Mouse (Mus musculus) liver, postnatal 0 days (tissue): ENCODE measurements around the gene Ece1. TPM values are rescaled to one million over a fixed set of nuclear protein-coding genes. Genes with fewer than 3 reads are reported as not detected.
A peak's percentile ranks its signal among the peaks of the same experiment; 100 is the strongest.

ENCODE experiments used
- ATAC-seq: fragments of 200-750 bp; cut with Nextera tagmentation; 2 replicates; pipeline ENCODE4 v1.8.0; 2017; ENCODE audit warnings: mild to moderate bottlenecking, moderate library complexity
- DNase-seq: peaks from one replicate; pipeline ENCODE4 v3.0.0-alpha.2; 2016
- H3K27ac ChIP-seq: fragments of 300-500 bp; sonication (generic); 2 replicates; pipeline ENCODE4 v1.5.1; 2014; ENCODE audit warnings: antibody characterized with exemption, moderate library complexity, mild to moderate bottlenecking, low read depth
- H3K27me3 ChIP-seq: fragments of 300-500 bp; sonication (generic); 2 replicates; pipeline ENCODE4 v1.6.1; 2014; ENCODE audit warnings: low read length, control low read depth, mixed read lengths; ENCODE audit not compliant: insufficient read depth
- H3K36me3 ChIP-seq: fragments of 300-500 bp; sonication (generic); replicated peaks from 2 replicates; pipeline ENCODE4 v1.6.1; 2014; ENCODE audit warnings: mild to moderate bottlenecking, control low read depth, low read length, moderate library complexity, mixed read lengths; ENCODE audit not compliant: insufficient read depth
- H3K4me1 ChIP-seq: fragments of 300-500 bp; sonication (generic); 2 replicates; pipeline ENCODE4 v1.6.1; 2014; ENCODE audit warnings: antibody characterized with exemption, mild to moderate bottlenecking, control low read depth; ENCODE audit not compliant: insufficient read depth
- H3K4me2 ChIP-seq: fragments of 300-500 bp; sonication (generic); 2 replicates; pipeline ENCODE4 v1.6.1; 2014; ENCODE audit warnings: low read depth, mild to moderate bottlenecking, low read length, moderate library complexity, mixed read lengths
- H3K4me3 ChIP-seq: fragments of 300-500 bp; sonication (generic); 2 replicates; pipeline ENCODE4 v1.5.1; 2014; ENCODE audit warnings: low read depth, low read length
- H3K9ac ChIP-seq: fragments of 300-500 bp; sonication (generic); replicated peaks from 2 replicates; pipeline ENCODE4 v1.6.1; 2014; ENCODE audit warnings: mild to moderate bottlenecking, moderate library complexity
- H3K9me3 ChIP-seq: fragments of 300-500 bp; sonication (generic); 2 replicates; pipeline ENCODE4 v1.6.1; 2016; ENCODE audit warnings: mild to moderate bottlenecking, control low read depth, low read length, mixed read lengths
- CTCF ChIP-seq: sonication (generic); IDR thresholded peaks from 2 replicates; pipeline ENCODE4 v1.5.1; 2016; ENCODE audit warnings: antibody characterized with exemption, low read depth
- EP300 ChIP-seq: IDR thresholded peaks from 2 replicates; pipeline ENCODE4 v1.6.1; 2016; ENCODE audit warnings: antibody characterized with exemption, low read depth, mild to moderate bottlenecking
- WGBS: fragments of 180-500 bp; shearing (Covaris S2); extraction: QIAGEN DNeasy Blood & Tissue Kit; methylation state at CpG from one replicate; pipeline ENCODE4 v1.1.7; 2014; ENCODE audit not compliant: insufficient replicate concordance; 5-methylcytosine and 5-hydroxymethylcytosine counted together
- polyA plus RNA-seq: library from polyadenylated mRNA; unstranded; fragments of >200 nt; fragmentation: Nextera tagmentation; extraction: Ambion mirVana; gene quantifications from 2 replicates; pipeline ENCODE4 v1.2.1, GENCODE M21; 2015

Gene Ece1
- 32.9 and 35.7 TPM in 2 replicates for polyA plus RNA-seq

DNA sequence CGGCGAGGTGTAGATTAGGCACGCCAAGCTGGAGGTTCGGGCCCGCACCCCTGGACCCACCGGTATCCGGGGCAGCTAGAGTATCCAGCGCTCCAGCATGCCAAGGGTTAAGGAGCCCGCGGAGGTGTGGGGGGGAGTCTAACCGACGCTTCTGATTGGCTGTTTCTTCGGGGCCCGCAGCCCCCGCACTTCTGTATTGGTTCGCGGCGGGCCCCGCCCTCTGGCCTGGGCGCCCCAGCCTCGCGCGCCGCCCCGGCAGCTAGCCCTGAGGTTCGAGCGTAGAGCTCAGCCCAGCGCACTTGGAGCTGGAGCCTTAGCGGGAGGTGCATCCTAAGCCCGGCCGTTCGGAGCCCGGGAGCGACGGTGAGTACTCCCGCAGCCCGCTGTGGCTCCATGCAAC is at the start of gene Ece1:
Gene Ece1 (plus strand): TSS at position 219 of the 400 bp plus-strand sequence.
- Histone ChIP-seq H3K9me3 (no peaks in the 10 kb centered on the region), H3K36me3 (no peaks in the 10 kb centered on the region), H3K4me3 (peak within 1 kb of the TSS; percentile 76), H3K4me2 (peak within 1 kb of the TSS; percentile 83), H3K9ac (peak within 1 kb of the TSS; percentile 84), H3K4me1 (peaks cover 34% of the 10 kb centered on the region), H3K27me3 (no peaks in the 10 kb centered on the region), H3K27ac (peak within 1 kb of the TSS; percentile 87)
- peak; percentile 58; the same call in 1 of the 2 replicates for TF ChIP-seq EP300
- TF ChIP-seq CTCF, result no peak
- 1% methylated on average over 34 of the region's 37 CpGs for WGBS
- ATAC-seq, result peak; percentile 91
- DNase-seq, result peak; percentile 87

DNA sequence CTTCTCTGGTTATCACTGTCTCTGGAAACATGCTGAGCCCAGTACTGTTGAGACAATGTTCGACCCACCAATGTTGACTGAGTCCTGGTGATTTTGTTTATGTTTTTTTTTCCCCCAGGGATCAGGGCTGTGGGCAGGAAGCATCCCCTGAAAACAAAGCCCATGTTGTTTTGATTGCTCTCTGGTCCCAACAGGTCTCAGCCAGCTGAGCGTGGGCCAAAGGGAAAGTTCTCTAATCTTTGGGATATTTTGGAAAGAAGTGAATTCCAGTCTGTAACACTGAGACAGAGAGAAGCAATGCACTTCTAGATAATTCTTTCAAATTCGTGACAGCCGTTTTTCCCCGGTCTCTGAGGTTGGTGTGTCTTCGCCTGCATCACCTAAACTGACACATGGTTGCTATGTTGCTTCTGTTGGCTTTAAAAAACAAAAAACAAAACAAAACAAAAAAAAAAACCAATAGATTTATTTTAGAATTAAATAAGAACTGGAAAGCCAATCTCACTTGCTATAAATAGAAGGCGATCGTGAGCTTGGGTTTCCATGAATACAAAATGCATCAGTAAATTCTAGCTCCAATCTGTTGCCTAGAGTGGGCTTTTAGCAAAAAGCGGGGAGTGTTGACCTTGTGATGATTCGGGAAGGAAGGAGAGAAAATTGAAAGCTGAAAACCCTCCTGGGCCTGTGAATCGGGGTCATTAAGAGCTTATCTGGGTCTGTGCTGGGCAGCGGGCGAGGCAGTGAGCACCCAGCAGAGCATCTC is 48.9 kb upstream of the Ece1 start:
- no peak overlapping the region for H3K9ac ChIP-seq
- H3K4me3 ChIP-seq, result no peak overlapping the region
- H3K27ac ChIP-seq, result no peak overlapping the region
- no peaks in the 10 kb centered on the region for H3K9me3 ChIP-seq
- ATAC-seq (no peak), DNase-seq (no peak)
- H3K4me1 ChIP-seq, result no peaks in the 10 kb centered on the region
- no peaks in the 10 kb centered on the region for H3K27me3 ChIP-seq
- TF ChIP-seq EP300 (no peak), CTCF (no peak)
- H3K36me3 ChIP-seq, result no peaks in the 10 kb centered on the region
- 62% methylated on average over 13 of the region's 13 CpGs for WGBS
- no peak overlapping the region for H3K4me2 ChIP-seq

DNA sequence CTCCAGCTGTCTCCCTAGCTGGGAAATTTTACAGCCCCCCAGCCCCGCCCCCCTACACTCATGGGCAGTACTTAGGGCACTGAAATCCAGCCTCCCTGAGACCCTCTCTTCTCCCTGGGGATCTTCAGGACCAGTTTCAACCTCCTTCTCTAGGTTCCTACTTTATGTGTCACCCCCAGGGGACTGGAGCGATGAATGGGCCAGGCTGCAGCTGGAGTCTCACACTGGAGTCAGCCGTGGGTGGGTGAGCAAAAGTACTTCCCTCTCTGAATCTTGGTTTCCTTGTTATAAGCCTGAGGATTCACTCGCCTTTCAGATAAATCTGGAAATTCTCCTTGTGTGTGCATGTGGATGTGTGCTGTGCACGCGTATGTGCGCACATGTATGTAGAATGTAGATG is 47.9 kb upstream of the Ece1 start:
- no peaks in the 10 kb centered on the region for H3K36me3 ChIP-seq
- H3K4me1 ChIP-seq, result no peaks in the 10 kb centered on the region
- no peaks in the 10 kb centered on the region for H3K27me3 ChIP-seq
- no peak overlapping the region for H3K4me2 ChIP-seq
- H3K9ac ChIP-seq, result no peak overlapping the region
- no peaks in the 10 kb centered on the region for H3K9me3 ChIP-seq
- no peak for DNase-seq
- ATAC-seq, result no peak
- H3K4me3 ChIP-seq, result no peak overlapping the region
- TF ChIP-seq EP300 (no peak), CTCF (no peak)
- WGBS, result 72% methylated on average over 7 of the region's 7 CpGs
- no peak overlapping the region for H3K27ac ChIP-seq

DNA sequence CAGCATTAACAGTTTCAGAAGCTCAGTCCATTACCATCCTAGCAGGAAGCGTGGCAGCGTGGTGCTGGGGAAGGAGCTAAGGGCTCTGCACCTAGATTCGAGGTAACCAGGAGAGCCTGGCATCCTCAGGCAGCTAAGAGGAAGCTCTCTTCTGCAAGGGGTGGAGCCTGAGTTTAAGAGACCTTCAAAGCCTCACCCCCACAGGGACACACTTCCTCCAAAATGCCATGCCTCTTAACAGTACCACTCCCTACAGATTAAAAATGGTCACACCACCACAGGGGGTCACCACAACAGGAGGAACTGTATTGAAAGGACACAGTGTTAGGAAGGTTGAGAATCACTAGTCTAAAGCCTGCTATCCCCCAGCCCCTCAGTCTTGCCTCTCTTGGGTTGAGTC is 46.6 kb upstream of the Ece1 start:
- no peaks in the 10 kb centered on the region for H3K9me3 ChIP-seq
- H3K4me2 ChIP-seq, result no peak overlapping the region
- H3K36me3 ChIP-seq, result no peaks in the 10 kb centered on the region
- no peak for ATAC-seq
- 57% methylated on average over 3 of the region's 3 CpGs for WGBS
- no peaks in the 10 kb centered on the region for H3K4me1 ChIP-seq
- TF ChIP-seq CTCF (no peak), EP300 (no peak)
- no peak for DNase-seq
- no peaks in the 10 kb centered on the region for H3K27me3 ChIP-seq
- H3K27ac ChIP-seq, result no peak overlapping the region
- no peak overlapping the region for H3K9ac ChIP-seq
- no peak overlapping the region for H3K4me3 ChIP-seq

DNA sequence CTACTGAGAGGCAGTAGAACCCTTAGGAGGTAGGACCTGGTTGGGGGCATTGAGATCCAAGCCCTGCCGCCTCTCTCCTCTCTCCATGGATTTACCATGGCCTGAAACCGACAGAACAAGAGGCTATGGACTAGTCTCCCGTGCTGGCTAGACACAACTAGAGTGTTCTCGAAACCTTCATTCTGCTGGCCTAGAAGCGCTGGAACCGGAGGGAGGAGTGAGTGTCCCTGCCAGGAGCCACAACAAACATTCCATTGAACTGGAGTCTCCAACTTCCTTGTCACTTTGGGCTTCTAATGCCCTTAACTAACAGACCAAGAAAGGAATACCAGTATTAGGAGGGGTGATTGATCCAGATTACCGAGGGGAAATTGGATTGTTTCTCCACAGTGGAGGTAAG is 45.8 kb upstream of the Ece1 start:
- no peak for TF ChIP-seq EP300
- no peak for TF ChIP-seq CTCF
- no peaks in the 10 kb centered on the region for H3K27me3 ChIP-seq
- no peak overlapping the region for H3K4me3 ChIP-seq
- H3K36me3 ChIP-seq, result no peaks in the 10 kb centered on the region
- WGBS, result 62% methylated on average over 7 of the region's 7 CpGs
- H3K4me2 ChIP-seq, result no peak overlapping the region
- no peak overlapping the region for H3K9ac ChIP-seq
- no peaks in the 10 kb centered on the region for H3K9me3 ChIP-seq
- DNase-seq, result no peak
- H3K27ac ChIP-seq, result no peak overlapping the region
- H3K4me1 ChIP-seq, result no peaks in the 10 kb centered on the region
- no peak for ATAC-seq

DNA sequence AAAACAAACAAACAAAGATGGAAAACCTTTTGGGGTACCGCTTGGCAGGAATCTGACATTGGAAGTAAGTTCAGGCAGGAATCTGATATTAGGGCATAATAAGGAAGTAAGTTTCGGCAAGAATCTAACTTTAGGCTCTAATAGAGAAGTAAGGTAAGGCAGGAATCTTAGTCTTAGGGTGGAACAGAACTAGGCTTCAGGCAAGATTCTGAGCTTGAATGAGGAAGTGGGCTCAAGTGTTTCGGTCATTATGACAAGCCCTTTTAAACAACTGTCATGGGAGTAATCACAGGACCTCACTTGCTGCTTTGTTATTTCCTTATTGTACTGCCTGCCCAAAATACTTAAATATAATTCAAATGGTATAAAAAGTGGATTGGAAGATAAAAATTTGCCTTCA is 43.7 kb upstream of the Ece1 start:
- TF ChIP-seq CTCF (no peak), EP300 (no peak)
- Histone ChIP-seq H3K9ac (no peak overlapping the region), H3K4me2 (no peak overlapping the region), H3K36me3 (no peaks in the 10 kb centered on the region), H3K9me3 (no peaks in the 10 kb centered on the region), H3K27me3 (no peaks in the 10 kb centered on the region), H3K4me3 (no peak overlapping the region), H3K4me1 (no peaks in the 10 kb centered on the region), H3K27ac (no peak overlapping the region)
- 56% methylated on average over 3 of the region's 3 CpGs for WGBS
- no peak for ATAC-seq
- DNase-seq, result no peak

DNA sequence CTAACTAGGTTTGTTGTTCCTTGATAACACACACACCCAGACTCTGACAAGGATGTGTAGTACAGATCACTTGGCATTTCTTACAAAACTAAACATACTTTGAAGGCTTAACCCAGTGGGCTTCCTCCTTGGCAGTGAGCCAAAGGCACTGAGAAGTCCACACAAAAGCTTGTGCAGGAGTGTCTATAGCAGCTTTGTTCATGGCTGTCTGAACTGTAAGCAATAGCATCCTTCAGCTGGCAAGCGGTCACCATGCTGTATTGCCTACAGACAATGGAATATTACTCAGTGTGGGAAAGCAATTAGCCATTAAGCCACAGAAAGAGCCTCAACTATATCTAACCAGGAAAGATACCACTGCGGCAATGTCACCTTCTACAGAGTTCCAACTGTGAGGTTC is 42.5 kb upstream of the Ece1 start:
- H3K27ac ChIP-seq, result no peak overlapping the region
- no peak for DNase-seq
- H3K4me3 ChIP-seq, result no peak overlapping the region
- no peaks in the 10 kb centered on the region for H3K36me3 ChIP-seq
- WGBS, result 77% methylated on average over 2 of the region's 2 CpGs
- no peaks in the 10 kb centered on the region for H3K27me3 ChIP-seq
- no peaks in the 10 kb centered on the region for H3K4me1 ChIP-seq
- H3K9me3 ChIP-seq, result no peaks in the 10 kb centered on the region
- no peak for ATAC-seq
- no peak for TF ChIP-seq EP300
- no peak for TF ChIP-seq CTCF
- H3K4me2 ChIP-seq, result no peak overlapping the region
- no peak overlapping the region for H3K9ac ChIP-seq
